Mouse (Mus musculus): ENCODE data around the gene Hfm1. TPM values are rescaled to one million over a fixed set of nuclear protein-coding genes. Genes with fewer than 3 reads are reported as not detected.

Gene Hfm1
- polyA plus RNA-seq, 1 experiment from 2014 or later = 0.08 TPM

- Histone ChIP-seq H3K9me3 (ENCODE audit: low read length) (no peaks in the 10 kb centered on the region), H3K4me1 (ENCODE audit: insufficient read depth, low read depth, low read length) (no peaks in the 10 kb centered on the region), H3K27me3 (replicated peaks; ENCODE audit: insufficient read depth, low read length) (no peaks in the 10 kb centered on the region), H3K4me3 (ENCODE audit: low read depth, low read length) (no peak overlapping the region), H3K9ac (replicated peaks; ENCODE audit: low read depth) (no peak overlapping the region), H3K27ac (ENCODE audit: low read length) (no peak overlapping the region), H3K4me2 (replicated peaks; ENCODE audit: low read depth, low read length) (no peak overlapping the region), H3K36me3 (ENCODE audit: insufficient read depth, low read length) (no peaks in the 10 kb centered on the region)
- 7% methylated on average over 6 of the region's 6 CpGs for WGBS
- peak; percentile 74 for DNase-seq (ENCODE audit: low spot score)
- ATAC-seq = peak; percentile 69
- TF ChIP-seq CTCF (IDR thresholded peaks at IDR 0.05) = peak; percentile 87
- no peak for TF ChIP-seq EP300 (IDR thresholded peaks at IDR 0.05)
These were observed 134.9 kb downstream of the Hfm1 start for GRCm38 (mm10) chr5:106791241-106791572.

- TF ChIP-seq EP300 (IDR thresholded peaks at IDR 0.05) (no peak), CTCF (IDR thresholded peaks at IDR 0.05) (no peak)
- Histone ChIP-seq H3K4me2 (replicated peaks; ENCODE audit: low read depth, low read length) (no peak overlapping the region), H3K27ac (ENCODE audit: low read length) (no peak overlapping the region), H3K27me3 (replicated peaks; ENCODE audit: insufficient read depth, low read length) (no peaks in the 10 kb centered on the region), H3K9me3 (ENCODE audit: low read length) (no peaks in the 10 kb centered on the region), H3K4me3 (ENCODE audit: low read depth, low read length) (no peak overlapping the region), H3K4me1 (ENCODE audit: insufficient read depth, low read depth, low read length) (no peaks in the 10 kb centered on the region), H3K9ac (replicated peaks; ENCODE audit: low read depth) (no peak overlapping the region), H3K36me3 (ENCODE audit: insufficient read depth, low read length) (no peaks in the 10 kb centered on the region)
- WGBS = 9% methylated on average over 5 of the region's 5 CpGs
- DNase-seq (ENCODE audit: low spot score) (no peak), ATAC-seq (no peak)
These were observed 135.5 kb downstream of the Hfm1 start for GRCm38 (mm10) chr5:106790496-106791240.

Small RNAs within 50 kb of the gene (microRNA-seq; reads per million reads assigned to microRNA genes)
- not detected for gene Gm27527

Other genes with a start within 250 kb of the Hfm1 start
- 57.2 and 60.9 TPM in 2 replicates for gene Zfp644, start 229.0 kb downstream of the Hfm1 start, polyA plus RNA-seq (2015; fragmentation: Nextera tagmentation; extraction: Ambion mirVana)
- gene Cdc7, start 38.0 kb upstream of the Hfm1 start, polyA plus RNA-seq (2015; fragmentation: Nextera tagmentation; extraction: Ambion mirVana) = 4.3 and 5.2 TPM in 2 replicates

All from lung, postnatal 0 days (tissue).